Mouse (Mus musculus): ENCODE measurements around the gene Rtp1.

DNA sequence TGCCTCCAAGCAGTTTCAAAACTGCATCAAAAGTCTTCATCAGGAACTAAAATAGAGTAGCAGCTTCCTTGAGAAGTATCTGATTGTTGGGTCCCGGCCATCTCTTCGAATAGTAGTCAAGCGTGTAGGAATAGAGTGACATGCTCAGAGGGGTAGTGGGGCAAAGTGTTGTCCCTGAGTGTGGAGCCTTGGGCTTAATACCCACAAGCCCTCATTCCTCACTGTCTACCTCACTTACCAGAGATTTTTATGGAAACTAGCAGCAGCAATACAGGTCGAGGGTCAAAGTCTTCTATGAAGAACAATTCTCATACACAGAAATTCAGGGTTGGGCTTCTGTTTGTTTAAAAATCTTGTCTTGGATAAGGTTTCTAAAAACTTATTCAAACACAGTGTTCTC lies 21.9 kb downstream of the Rtp1 start:
- no peak for TF ChIP-seq CTCF (conservative IDR thresholded peaks at IDR 0.05; ENCODE audit: low read length)
- no peak for TF ChIP-seq NANOG (IDR thresholded peaks at IDR 0.05; ENCODE audit: borderline replicate concordance, low read length)
- no peak for TF ChIP-seq POU5F1 (IDR thresholded peaks at IDR 0.05; ENCODE audit: borderline replicate concordance, low read length)

All from E14TG2a.4 (cell line).